Mouse (Mus musculus) embryonic facial prominence, embryonic 14.5 days (tissue): ENCODE data around the gene Sbpl. TPM values are rescaled to one million over a fixed set of nuclear protein-coding genes. Genes with fewer than 3 reads are reported as not detected.
A peak's percentile ranks its signal among the peaks of the same experiment; 100 is the strongest.
"Not testable (repeated sequence)": the region's sequence is repeated elsewhere in the genome, so short reads cannot be mapped to it uniquely, and the experiment has no call there.

Experiments
- ATAC-seq: fragments of 200-750 bp; cut with Nextera tagmentation; 2 replicates; pipeline ENCODE4 v1.8.0; 2017; ENCODE audit warnings: low read depth, moderate number of reproducible peaks, moderate TSS enrichment
- DNase-seq: peaks from one replicate; pipeline ENCODE4 v3.0.0-alpha.2; 2015; ENCODE audit warnings: low spot score
- H3K27ac ChIP-seq: fragments of 300-500 bp; sonication (generic); replicated peaks from 2 replicates; pipeline ENCODE4 v1.5.1; 2014; ENCODE audit warnings: low read depth, mild to moderate bottlenecking, low read length, moderate library complexity
- H3K27me3 ChIP-seq: fragments of 300-500 bp; sonication (generic); replicated peaks from 2 replicates; pipeline ENCODE4 v1.6.1; 2014; ENCODE audit warnings: low read length; ENCODE audit not compliant: control insufficient read depth, insufficient read depth
- H3K36me3 ChIP-seq: fragments of 300-500 bp; sonication (generic); 2 replicates; pipeline ENCODE4 v1.6.1; 2014; ENCODE audit warnings: low read length, mixed read lengths; ENCODE audit not compliant: control insufficient read depth, insufficient read depth
- H3K4me1 ChIP-seq: fragments of 300-500 bp; sonication (generic); 2 replicates; pipeline ENCODE4 v1.6.1; 2014; ENCODE audit warnings: antibody characterized with exemption, low read length; ENCODE audit not compliant: control insufficient read depth, insufficient read depth
- H3K4me2 ChIP-seq: fragments of 300-500 bp; sonication (generic); 2 replicates; pipeline ENCODE4 v1.6.1; 2014; ENCODE audit warnings: low read depth, mild to moderate bottlenecking, low read length, moderate library complexity, mixed read lengths
- H3K4me3 ChIP-seq: fragments of 300-500 bp; sonication (generic); 2 replicates; pipeline ENCODE4 v1.5.1; 2014; ENCODE audit warnings: low read depth, mild to moderate bottlenecking, low read length
- H3K9ac ChIP-seq: fragments of 300-500 bp; sonication (generic); 2 replicates; pipeline ENCODE4 v1.6.1; 2014; ENCODE audit warnings: low read depth, mild to moderate bottlenecking, low read length, moderate library complexity, mixed read lengths
- H3K9me3 ChIP-seq: fragments of 300-500 bp; sonication (generic); 2 replicates; pipeline ENCODE4 v1.6.1; 2016; ENCODE audit warnings: low read length; ENCODE audit not compliant: control insufficient read depth
- WGBS: fragments of 180-500 bp; shearing (Covaris S2); extraction: QIAGEN DNeasy Blood & Tissue Kit; methylation state at CpG from one replicate; pipeline ENCODE4 v1.1.7; 2014; 5-methylcytosine and 5-hydroxymethylcytosine counted together
- polyA plus RNA-seq: library from polyadenylated mRNA; unstranded; fragments of >200 nt; fragmentation: Nextera tagmentation; extraction: Ambion mirVana; gene quantifications from 2 replicates; pipeline ENCODE4 v1.2.1, GENCODE M21; 2014

The Sbpl gene
- polyA plus RNA-seq, 1 experiment from 2014 or later = not detected

- not testable (repeated sequence) for H3K4me3 ChIP-seq, ATAC-seq, DNase-seq, H3K27me3 ChIP-seq, H3K9ac ChIP-seq, H3K36me3 ChIP-seq, H3K4me2 ChIP-seq, H3K4me1 ChIP-seq, H3K9me3 ChIP-seq, H3K27ac ChIP-seq
- 74% methylated on average over 4 of the region's 4 CpGs for WGBS
These were observed 7.6 kb downstream of the Sbpl start for GRCm38 (mm10) chr17:23947486-23947885.

GRCm38 (mm10) chr17:23941372-23941771, 13.7 kb downstream of the Sbpl start, which contains the start of gene Sbp:
Gene Sbp, plus strand, starts transcription at chr17:23941672.
- H3K4me3 ChIP-seq = no peak within 1 kb of the TSS
- no peaks in the 10 kb centered on the region for H3K9me3 ChIP-seq
- no peak within 1 kb of the TSS for H3K27ac ChIP-seq
- no peaks in the 10 kb centered on the region for H3K36me3 ChIP-seq
- H3K4me1 ChIP-seq = no peaks in the 10 kb centered on the region
- H3K4me2 ChIP-seq = no peak within 1 kb of the TSS
- ATAC-seq = no peak
- no peaks in the 10 kb centered on the region for H3K27me3 ChIP-seq
- no peak within 1 kb of the TSS for H3K9ac ChIP-seq
- DNase-seq = no peak

DNA sequence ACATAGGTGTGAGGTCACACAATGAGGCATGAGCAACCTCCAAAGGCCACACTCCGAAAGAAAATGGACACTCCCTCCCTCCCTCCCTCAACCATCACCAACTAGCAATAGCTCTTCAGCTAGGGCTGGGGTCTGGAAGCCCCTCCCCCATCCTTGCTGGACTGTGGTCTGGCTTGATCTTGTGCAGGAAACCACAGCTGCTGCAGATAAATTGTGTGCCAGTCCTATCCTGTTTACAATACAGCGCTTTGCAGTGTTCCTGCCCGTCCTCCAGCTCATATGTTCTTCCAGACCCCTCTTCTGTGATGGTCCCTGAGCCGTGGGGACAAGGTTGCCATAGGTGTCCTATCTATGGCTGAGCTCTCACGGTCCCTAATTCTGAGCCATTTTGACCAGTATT, 23.9 kb downstream of the Sbpl start:
- no peaks in the 10 kb centered on the region for H3K9me3 ChIP-seq
- ATAC-seq (no peak), DNase-seq (no peak)
- H3K27me3 ChIP-seq = no peaks in the 10 kb centered on the region
- H3K9ac ChIP-seq = no peak overlapping the region
- no peaks in the 10 kb centered on the region for H3K4me1 ChIP-seq
- WGBS = 83% methylated on average over 5 of the region's 5 CpGs
- H3K36me3 ChIP-seq = no peaks in the 10 kb centered on the region
- no peak overlapping the region for H3K4me3 ChIP-seq
- H3K27ac ChIP-seq = no peak overlapping the region
- H3K4me2 ChIP-seq = no peak overlapping the region

DNA sequence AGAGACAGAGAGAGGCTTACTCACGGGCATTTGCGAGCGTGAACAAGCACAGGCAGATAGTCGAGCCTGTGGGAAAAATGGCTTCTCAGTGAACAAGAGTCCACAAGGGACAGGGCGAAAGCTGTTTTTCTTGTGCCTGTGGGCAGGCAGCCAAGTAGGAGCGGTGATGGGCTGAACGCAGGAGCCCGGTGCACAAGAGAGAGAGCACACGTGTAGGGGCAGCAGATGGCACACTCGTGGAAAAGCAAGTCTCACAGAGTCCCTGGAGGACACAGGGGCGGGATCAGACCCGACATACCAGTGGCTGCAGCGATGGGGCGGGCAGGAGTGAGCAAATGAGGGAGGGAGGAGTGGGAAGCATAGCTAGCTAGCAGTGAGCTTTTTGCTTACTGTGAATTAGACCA, 30.0 kb downstream of the Sbpl start:
- WGBS = 0% methylated on average over 14 of the region's 14 CpGs
- peak overlapping the region; percentile 72 for H3K9ac ChIP-seq
- H3K27me3 ChIP-seq = no peaks in the 10 kb centered on the region
- ATAC-seq (peak; percentile 85), DNase-seq (peak; percentile 93)
- H3K4me1 ChIP-seq = peaks cover 5% of the 10 kb centered on the region
- peak overlapping the region; percentile 55 for H3K4me3 ChIP-seq
- no peaks in the 10 kb centered on the region for H3K9me3 ChIP-seq
- peak overlapping the region; percentile 68 for H3K4me2 ChIP-seq
- peak overlapping the region; percentile 92 for H3K27ac ChIP-seq
- no peaks in the 10 kb centered on the region for H3K36me3 ChIP-seq

DNA sequence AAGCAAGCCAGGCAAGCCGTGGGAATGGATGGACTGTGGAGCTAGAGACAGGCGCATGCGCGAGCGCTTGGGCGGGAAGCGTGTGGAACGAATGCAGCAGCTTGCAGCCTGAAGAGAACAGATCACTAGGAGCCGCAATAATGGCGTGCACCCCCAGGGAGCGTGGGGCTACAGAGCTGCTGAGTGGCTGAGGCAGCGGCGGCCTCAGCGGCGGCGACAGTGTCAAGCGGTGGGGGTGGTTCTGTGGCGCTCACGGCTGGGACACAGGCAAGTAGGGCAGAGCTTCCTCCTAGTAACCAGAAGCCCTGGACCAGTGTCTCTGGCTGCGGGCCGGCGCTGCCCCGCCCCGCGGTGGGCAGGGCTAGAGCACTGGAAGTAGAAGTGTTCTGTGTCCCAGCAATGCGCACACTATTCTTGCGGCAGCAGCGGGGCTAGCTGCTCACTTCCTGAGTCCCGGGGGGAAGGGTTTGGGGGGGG, 30.5 kb downstream of the Sbpl start:
- H3K4me1 ChIP-seq = peaks cover 5% of the 10 kb centered on the region
- H3K9ac ChIP-seq = peak overlapping the region; percentile 72
- peak; percentile 99 for ATAC-seq
- H3K27me3 ChIP-seq = no peaks in the 10 kb centered on the region
- H3K4me3 ChIP-seq = peak overlapping the region; percentile 55
- no peaks in the 10 kb centered on the region for H3K9me3 ChIP-seq
- peak; percentile 95 for DNase-seq
- no peaks in the 10 kb centered on the region for H3K36me3 ChIP-seq
- peak overlapping the region; percentile 92 for H3K27ac ChIP-seq
- WGBS = 0% methylated on average over 25 of the region's 29 CpGs
- H3K4me2 ChIP-seq = peak overlapping the region; percentile 68

GRCm38 (mm10) chr17:23917158-23917557, 37.9 kb downstream of the Sbpl start, which contains the start of gene Dcpp3:
Gene Dcpp3, plus strand, starts transcription at chr17:23917458.
- H3K9me3 ChIP-seq, H3K9ac ChIP-seq, ATAC-seq, H3K4me2 ChIP-seq, H3K36me3 ChIP-seq, DNase-seq, H3K4me1 ChIP-seq, H3K4me3 ChIP-seq, H3K27me3 ChIP-seq, H3K27ac ChIP-seq: not testable (repeated sequence)
- WGBS = 69% methylated on average over 4 of the region's 4 CpGs

Other genes with a start within 250 kb of the Sbpl start
- gene 1520401A03Rik, start 232.5 kb downstream of the Sbpl start, polyA plus RNA-seq = 1.6 and 2.8 TPM in 2 replicates
- gene Pkmyt1, start 228.9 kb downstream of the Sbpl start, polyA plus RNA-seq = 39.6 and 40.3 TPM in 2 replicates
- 20.9 and 22.9 TPM in 2 replicates for gene Paqr4, start 214.4 kb downstream of the Sbpl start, polyA plus RNA-seq
- 12.9 and 21.2 TPM in 2 replicates for gene Kremen2, start 209.4 kb downstream of the Sbpl start, polyA plus RNA-seq
- gene Flywch1, start 183.7 kb downstream of the Sbpl start, polyA plus RNA-seq = 62.9 and 74.7 TPM in 2 replicates
- 27.0 and 33.9 TPM in 2 replicates for gene Flywch2, start 169.2 kb downstream of the Sbpl start, polyA plus RNA-seq
- 320 and 345 TPM in 2 replicates for gene Srrm2, start 164.7 kb downstream of the Sbpl start, polyA plus RNA-seq
- gene Elob, start 126.1 kb downstream of the Sbpl start, polyA plus RNA-seq = 1,099 and 1,112 TPM in 2 replicates
- 0.77 and 0.88 TPM in 2 replicates for gene Prss33, start 119.2 kb downstream of the Sbpl start, polyA plus RNA-seq
- 0.25 TPM in 1 of 2 replicates, not detected in the other for gene Prss32, start 111.4 kb downstream of the Sbpl start, polyA plus RNA-seq
- 0.64 and 1.1 TPM in 2 replicates for gene Prss41, start 111.1 kb downstream of the Sbpl start, polyA plus RNA-seq
- not detected in 2 replicates for gene Prss21, start 87.2 kb downstream of the Sbpl start, polyA plus RNA-seq
- 2.3 and 6.8 TPM in 2 replicates for gene Dcpp1, start 74.4 kb downstream of the Sbpl start, polyA plus RNA-seq
- not detected in 2 replicates for gene Dcpp2, start 74.4 kb downstream of the Sbpl start, polyA plus RNA-seq
- 3.9 and 15.6 TPM in 2 replicates for gene Dcpp3, start 37.8 kb downstream of the Sbpl start, polyA plus RNA-seq
- gene Sbp, start 13.6 kb downstream of the Sbpl start, polyA plus RNA-seq = not detected in 2 replicates
- gene Prss30, start 25.3 kb upstream of the Sbpl start, polyA plus RNA-seq = not detected in 2 replicates
- gene Prss22, start 42.8 kb upstream of the Sbpl start, polyA plus RNA-seq = 0.50 and 0.56 TPM in 2 replicates
- 0.60 and 1.0 TPM in 2 replicates for gene Prss27, start 82.9 kb upstream of the Sbpl start, polyA plus RNA-seq
- gene Kctd5, start 118.2 kb upstream of the Sbpl start, polyA plus RNA-seq = 56.3 and 57.6 TPM in 2 replicates
- 40.6 and 46.3 TPM in 2 replicates for gene Pdpk1, start 195.7 kb upstream of the Sbpl start, polyA plus RNA-seq
- gene Amdhd2, start 208.5 kb upstream of the Sbpl start, polyA plus RNA-seq = 28.3 and 33.3 TPM in 2 replicates
- 573 and 574 TPM in 2 replicates for gene Atp6v0c, start 214.4 kb upstream of the Sbpl start, polyA plus RNA-seq